Mouse (Mus musculus): Measurements from ENCODE around the gene Gosr2.

- TF ChIP-seq CTCF (IDR thresholded peaks at IDR 0.05; ENCODE audit: borderline replicate concordance, insufficient read depth, low read depth, low read length) (no peak), POLR2A (IDR thresholded peaks at IDR 0.05; ENCODE audit: borderline replicate concordance, insufficient read depth, low read length) (no peak)
Observed at GRCm38 (mm10) chr11:103685261-103685736, 12.4 kb downstream of the Gosr2 start.

All from cerebellum, adult 2 months (tissue).